Mouse (Mus musculus) C2C12 (cell line): ENCODE data around the gene Rcc2.

Source experiments
- CTCF ChIP-seq: IDR thresholded peaks from one replicate; pipeline ENCODE4 v1.5.1; 2011; ENCODE audit not compliant: control insufficient read depth, insufficient read depth, insufficient read length
- MAX ChIP-seq: IDR thresholded peaks from one replicate; pipeline ENCODE4 v1.6.1; 2011; ENCODE audit warnings: mild to moderate bottlenecking, control low read depth
- MYOD1 ChIP-seq: IDR thresholded peaks from one replicate; pipeline ENCODE4 v1.6.1; 2011; ENCODE audit warnings: low read depth; ENCODE audit not compliant: control insufficient read depth, insufficient read length
- USF1 ChIP-seq: IDR thresholded peaks from one replicate; pipeline ENCODE4 v1.6.1; 2011; ENCODE audit warnings: low read depth, mild to moderate bottlenecking, control low read depth, moderate library complexity

GRCm38 (mm10) chr4:140731654-140732053 lies 31.3 kb downstream of the Rcc2 start:
- TF ChIP-seq CTCF (no peak), USF1 (no peak), MAX (no peak), MYOD1 (no peak)
